Mouse (Mus musculus) retina, embryonic 14.5 days (tissue): Measurements from ENCODE around the gene Cog4.
"Not testable (repeated sequence)": the region's sequence is repeated elsewhere in the genome, so short reads cannot be mapped to it uniquely, and the experiment has no call there.

Source experiments
- DNase-seq: peaks from one replicate; pipeline ENCODE4 v3.0.0-alpha.2; 2015; ENCODE audit warnings: low spot score

Cog4 gene

GRCm38 (mm10) chr8:110831956-110832355 is 14.4 kb upstream of the Cog4 start:
- DNase-seq, result no peak

DNA sequence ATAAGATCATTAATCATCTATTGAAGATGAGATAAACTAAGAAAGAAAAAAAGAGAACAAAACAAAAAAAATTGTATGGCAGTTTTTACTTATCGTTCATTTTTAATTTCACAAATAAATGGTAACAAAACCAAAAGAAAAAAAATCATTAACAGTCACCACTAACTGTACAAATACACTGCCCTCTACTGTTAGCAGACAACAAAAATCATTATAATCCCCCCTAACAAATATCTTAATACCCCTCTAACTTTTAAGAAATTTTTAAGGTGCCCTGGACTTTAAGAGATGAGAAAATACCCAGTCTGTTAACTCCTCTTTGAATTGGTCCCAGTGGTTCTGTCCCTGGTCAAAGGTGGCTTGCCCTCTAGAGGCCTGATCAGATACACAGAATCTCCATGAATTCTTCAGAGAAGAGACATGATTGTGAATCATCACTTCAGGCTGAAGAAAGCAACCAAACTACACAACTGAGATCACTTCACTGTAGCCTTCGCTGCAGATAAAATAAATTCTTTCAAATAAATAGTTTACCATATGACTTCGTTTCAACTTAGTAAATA is 4.3 kb upstream of the Cog4 start:
- DNase-seq, result peak; percentile 8

GRCm38 (mm10) chr8:110843207-110843606 is 3.2 kb upstream of the Cog4 start:
- no peak for DNase-seq

DNA sequence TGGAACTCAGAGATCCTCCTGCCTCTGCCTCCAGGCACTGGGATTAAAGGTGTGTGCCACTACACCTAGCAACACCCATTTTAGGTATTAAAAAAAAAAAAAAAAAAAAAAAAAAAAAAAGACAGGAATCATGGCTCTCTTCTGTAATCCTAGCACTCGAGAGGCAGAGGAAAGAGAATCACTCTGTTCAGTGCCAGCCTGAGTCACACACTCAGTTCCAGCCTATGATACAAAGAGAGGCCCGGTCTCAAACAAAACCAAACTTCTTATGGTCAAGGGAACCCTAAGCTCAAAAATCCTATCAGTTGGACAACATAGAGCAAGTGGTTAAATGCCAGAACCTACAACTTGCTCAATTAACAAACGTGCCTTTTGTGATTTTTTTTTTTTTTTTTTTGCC is 1.5 kb upstream of the Cog4 start:
- DNase-seq, result no peak

GRCm38 (mm10) chr8:110845821-110846404 is 487 bp upstream of the Cog4 start:
- peak; percentile 27 for DNase-seq

DNA sequence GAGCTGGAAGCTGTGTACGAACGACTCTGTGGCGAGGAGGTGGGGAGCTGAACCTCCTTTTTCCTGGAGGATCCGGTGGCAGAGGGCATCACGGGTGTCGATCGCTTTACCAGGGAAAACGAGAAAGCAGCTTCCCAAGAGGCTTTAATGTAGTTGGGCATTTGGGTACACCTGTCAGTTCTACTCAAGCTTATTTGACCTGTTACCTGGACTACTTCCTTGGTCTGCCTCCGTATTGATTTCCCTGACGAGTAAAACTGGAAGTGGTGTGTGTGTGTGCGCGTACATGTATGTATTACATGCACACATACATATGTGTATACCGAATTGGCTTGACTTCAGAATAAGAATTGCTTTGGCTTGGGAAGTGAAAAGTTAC is 760 bp downstream of the Cog4 start:
- DNase-seq, result no peak

GRCm38 (mm10) chr8:110847645-110848495 is 1.5 kb downstream of the Cog4 start:
- DNase-seq, result no peak

DNA sequence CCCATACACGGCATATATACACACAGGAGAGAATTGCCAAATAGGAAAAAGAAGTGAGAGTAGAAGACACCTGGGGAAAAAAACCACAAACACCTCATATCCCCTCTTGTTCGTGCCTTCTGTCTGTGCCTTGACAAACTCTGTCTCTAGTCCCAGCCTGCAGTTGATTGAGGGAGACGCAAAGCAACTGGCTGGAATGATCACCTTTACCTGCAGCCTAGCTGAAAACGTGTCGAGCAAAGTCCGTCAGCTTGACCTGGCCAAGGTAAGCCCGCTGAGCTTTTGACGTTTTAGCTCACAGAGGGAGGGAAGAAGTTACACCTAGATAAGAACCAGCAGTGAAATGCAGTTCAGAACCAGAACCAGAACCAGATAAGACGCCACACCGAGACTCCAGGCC is 4.8 kb downstream of the Cog4 start:
- no peak for DNase-seq

- DNase-seq, result not testable (repeated sequence)
These were observed 9.7 kb downstream of the Cog4 start for GRCm38 (mm10) chr8:110856073-110856472.

- no peak for DNase-seq
These were observed 10.5 kb downstream of the Cog4 start for GRCm38 (mm10) chr8:110856760-110857461.

DNA sequence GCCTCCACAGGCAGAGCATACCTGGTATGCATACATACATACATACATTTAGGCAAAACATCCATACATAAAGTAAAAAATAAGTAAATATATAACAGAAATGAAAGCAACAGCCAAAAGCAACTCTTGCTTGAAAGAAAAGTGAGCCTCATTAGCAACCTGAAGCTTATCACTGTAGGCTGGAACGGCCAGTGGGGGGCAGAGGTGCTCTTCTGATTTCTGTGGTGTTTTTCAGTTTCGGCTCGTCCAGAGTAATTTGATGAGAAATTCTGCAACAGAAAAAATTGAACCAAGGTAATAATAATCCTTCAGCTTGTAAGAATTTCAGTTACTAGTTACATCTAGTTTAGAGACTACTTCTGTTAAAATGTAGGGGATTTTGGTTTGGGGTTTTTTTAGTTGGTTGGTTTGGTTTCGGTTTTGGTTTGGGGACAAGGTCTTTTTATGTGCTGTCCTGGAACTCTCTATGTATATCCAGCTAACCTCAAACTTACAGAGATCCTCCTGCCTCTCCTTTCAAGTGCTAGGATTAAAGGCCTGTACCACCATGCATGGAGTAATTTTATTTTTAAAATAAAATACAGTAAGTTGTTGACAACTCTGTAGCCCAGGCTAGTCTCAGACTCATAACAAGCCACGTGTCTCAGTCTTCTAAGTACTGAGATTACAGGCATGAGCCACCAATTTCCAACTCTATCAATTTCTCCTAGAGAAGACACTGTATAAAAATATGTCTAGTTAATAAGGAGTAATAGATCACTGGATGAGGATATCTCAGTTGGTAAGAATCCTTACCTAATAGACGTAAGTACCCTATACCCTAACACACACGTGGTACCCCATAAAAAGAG is 13.5 kb downstream of the Cog4 start:
- DNase-seq, result peak; percentile 53

GRCm38 (mm10) chr8:110861347-110862025 is 15.1 kb downstream of the Cog4 start:
- not testable (repeated sequence) for DNase-seq

- no peak for DNase-seq
These were observed 24.1 kb downstream of the Cog4 start for GRCm38 (mm10) chr8:110870501-110870900.

DNA sequence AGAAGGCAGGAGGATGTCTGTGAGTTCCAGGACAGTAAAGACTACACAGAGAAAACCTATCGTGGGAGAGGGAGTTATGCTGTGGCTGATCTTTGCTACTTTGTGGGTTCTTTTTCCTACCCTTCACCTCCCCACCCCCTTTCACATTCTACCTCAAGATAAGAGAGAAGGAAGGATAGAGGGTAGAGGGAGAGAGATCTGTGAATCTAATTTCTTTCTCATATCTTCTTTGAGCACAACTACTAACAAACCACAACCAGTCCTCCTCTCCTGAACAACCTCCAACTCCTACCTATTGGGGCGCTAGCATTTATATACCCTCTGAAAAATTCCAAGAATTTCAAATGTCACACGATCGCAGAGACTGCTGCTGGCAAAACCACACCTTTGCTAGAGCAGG is 31.5 kb downstream of the Cog4 start:
- DNase-seq, result no peak

DNA sequence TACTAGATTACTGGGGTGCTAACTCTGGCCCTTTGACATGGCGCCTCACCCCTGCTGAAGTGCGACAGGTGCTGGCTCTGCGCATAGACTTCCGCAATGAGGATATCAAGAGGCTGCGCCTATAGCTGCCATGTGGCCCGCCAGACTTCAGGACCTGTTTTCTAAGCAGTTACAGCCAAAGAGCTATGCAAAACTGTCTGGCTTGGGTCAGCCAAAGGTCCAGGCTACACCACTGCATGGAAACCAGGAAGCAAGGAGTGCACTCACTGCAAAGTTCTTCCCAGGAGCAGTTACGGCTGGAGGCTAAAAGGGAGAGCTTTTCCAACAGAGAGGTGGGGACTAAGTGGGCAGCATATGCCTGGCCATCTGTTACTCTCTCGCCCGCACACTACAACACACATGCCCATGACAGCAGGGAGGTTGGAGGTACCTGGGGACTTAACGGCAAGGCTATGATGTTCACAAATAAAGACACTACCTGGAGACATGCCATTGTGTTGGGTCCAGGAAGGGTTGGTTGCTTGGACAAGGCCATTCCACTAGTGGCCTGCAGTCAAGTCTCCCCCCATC is 35.4 kb downstream of the Cog4 start:
- no peak for DNase-seq

- no peak for DNase-seq
These were observed 37.4 kb downstream of the Cog4 start for GRCm38 (mm10) chr8:110883824-110884223.

DNA sequence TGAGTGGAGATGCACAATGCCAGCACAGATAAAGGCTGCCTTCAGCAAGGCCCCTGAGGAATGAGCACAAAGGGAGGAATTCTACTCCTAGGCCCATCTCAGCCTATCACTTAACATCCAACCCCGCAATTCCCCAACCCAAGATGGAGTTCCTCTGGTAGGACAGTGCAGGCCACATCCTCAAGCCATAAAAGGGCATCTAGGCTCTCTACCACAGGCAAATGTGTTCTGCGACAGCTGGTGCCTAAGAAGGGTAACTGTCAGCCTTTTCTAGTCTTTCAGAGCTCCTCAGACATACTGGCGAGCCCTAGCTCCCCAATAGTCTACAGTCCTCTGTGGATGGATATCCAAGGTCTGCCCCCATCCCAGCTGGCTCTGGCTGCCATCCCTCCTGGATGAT is 40.2 kb downstream of the Cog4 start:
- DNase-seq, result no peak

DNA sequence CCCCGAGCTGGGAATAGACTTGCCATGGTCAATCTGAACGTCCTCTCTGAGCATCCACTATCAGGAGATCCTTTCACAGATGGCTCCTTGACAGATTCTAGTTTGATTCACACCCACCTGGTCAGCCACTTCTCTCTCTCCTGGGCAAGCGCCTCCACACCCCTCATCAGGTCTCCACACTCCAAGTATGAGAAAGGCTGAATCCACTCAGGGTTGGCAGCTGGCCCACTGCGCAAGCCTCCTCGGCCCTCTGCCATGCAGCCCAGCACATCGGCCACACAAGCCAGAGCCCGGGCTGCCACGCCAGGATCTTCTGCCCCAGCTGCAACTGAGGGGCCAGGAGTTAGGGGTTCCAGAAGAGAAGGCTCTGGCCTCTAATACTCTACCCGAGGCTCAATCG is 41.2 kb downstream of the Cog4 start:
- no peak for DNase-seq

DNA sequence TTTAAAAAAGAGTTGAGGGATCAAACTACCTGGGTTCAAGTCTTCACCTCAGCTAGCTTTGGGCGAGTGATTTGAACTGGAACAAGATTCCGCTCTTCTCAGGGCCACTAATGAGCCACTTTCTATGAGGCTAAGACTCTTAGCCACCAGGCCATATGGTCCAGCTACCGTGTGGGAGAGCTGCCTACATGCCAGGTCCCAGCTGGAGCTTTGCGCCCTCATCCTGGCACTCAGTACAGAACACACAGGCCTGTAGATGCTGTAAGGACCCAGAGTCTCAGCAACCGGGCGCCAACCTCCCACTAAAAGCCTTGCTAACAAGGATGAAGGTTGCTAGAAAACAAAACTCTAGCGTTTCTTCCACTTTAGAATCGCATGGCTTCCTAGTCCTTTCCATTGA is 42.0 kb downstream of the Cog4 start:
- DNase-seq, result no peak

DNA sequence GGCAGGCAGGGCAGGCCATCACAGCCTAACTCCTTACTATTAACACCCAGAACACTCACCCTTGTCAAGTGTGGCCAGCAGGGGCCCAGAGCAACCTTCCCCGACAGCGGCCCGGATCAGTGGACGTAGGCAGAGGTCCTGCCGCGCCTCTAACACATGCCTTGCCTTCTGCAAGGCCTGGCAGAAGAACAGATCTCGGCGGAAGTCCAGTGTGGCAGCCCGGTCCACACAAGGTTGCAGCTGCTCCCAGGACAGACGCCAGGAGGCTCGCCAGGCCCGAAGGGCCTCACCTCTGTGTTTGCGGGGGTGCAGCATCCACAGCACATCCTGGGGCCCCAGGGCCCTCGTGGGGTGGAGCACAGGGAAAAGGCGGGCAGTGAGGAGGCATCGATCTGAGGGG is 42.5 kb downstream of the Cog4 start:
- no peak for DNase-seq

DNA sequence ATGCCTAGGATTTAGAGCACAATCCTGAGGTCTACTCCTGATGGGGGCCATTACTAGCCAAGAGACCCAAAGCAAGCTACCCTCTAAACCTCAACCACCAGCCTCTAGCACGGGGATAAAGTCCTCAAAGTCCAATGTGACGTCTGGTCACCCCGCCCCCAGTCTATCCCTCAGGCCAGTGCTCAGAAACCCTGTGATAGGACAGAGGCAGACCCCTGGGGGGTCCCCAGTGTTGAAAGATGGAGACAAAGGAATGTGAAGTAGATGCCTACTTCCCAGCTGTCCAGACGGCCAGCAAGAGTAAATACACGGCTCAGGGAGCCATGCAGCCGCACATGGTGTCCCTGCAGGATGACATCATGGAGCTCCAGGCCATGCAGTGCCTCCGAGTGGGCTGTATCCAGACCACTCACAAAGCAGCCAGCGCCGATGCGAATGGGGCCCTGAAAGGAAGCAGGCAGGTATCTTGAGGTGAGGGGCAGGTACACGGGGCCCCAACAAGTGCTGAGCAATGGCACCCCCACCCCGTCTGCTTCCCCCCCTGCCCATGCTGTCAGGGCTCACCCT is 43.6 kb downstream of the Cog4 start:
- no peak for DNase-seq
